Mouse (Mus musculus) liver, adult 2 months (tissue): ENCODE results near the gene Sema6d.

Experiments used
- CTCF ChIP-seq: fragments of 200-500 bp; IDR thresholded peaks from 2 replicates; pipeline ENCODE4 v1.5.1; 2011; ENCODE audit warnings: low read depth, low read length, control low read depth
- POLR2A ChIP-seq: fragments of 200-500 bp; IDR thresholded peaks from 2 replicates; pipeline ENCODE4 v1.6.1; 2011; ENCODE audit warnings: low read length, control low read depth; ENCODE audit not compliant: insufficient read depth; ENCODE audit errors: extremely low read depth

DNA sequence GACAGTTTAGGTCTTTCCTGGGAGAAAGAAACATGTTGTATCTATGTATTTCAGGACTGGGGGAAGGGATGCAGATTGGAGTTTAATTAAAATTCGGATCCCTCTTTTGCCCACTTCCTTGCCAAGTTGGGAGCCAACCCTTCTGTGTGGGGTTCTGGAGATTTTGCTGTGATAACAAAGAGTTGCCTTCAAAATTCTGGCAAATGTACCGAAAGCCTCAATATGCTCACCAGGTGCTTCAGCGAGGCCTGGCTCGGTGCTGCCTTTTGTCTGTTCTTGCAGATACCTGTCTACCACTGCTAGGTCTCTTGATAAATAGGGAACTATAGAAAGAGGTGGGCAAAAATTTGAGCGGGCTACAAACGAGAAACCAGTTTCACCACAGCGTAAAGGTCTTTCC is 563.4 kb downstream of the Sema6d start:
- TF ChIP-seq CTCF (no peak), POLR2A (no peak)
